Mouse (Mus musculus) megakaryocyte-erythroid progenitor cell, adult 5-6 weeks (primary cell): ENCODE results near the gene Scnn1a. TPM values are rescaled to one million over a fixed set of nuclear protein-coding genes. Genes with fewer than 3 reads are reported as not detected.
A peak's percentile ranks its signal among the peaks of the same experiment; 100 is the strongest.

Source experiments
- ATAC-seq: replicated peaks from 2 replicates; pipeline ENCODE4 v1.8.0; 2016; ENCODE audit warnings: mild to moderate bottlenecking, inconsistent platforms; ENCODE audit not compliant: severe bottlenecking, poor library complexity, low FRiP score, low TSS enrichment
- total RNA-seq, 2 experiments: library from RNA; stranded (forward) in 1 of 2; stranded (reverse) in 1 of 2; fragments of 200-1000, 215-1000 nt in 1 of 2; fragments of >200 nt in 1 of 2; fragmentation: Nextera tagmentation in 1 of 2; gene quantifications; 2 replicates each; pipeline ENCODE4 v1.2.3; 2014 to 2017

Scnn1a gene
- total RNA-seq, 2 experiments from 2014 or later = 1.4 TPM; not detected in 1

- ATAC-seq = no peak
Measured at GRCm38 (mm10) chr6:125354352-125355151, 34.1 kb downstream of the Scnn1a start.

GRCm38 (mm10) chr6:125355197-125355741, 34.8 kb downstream of the Scnn1a start:
- ATAC-seq = peak; percentile 22; the same call in 1 of the 2 replicates

GRCm38 (mm10) chr6:125356264-125356663, 35.8 kb downstream of the Scnn1a start:
- no peak for ATAC-seq

- no peak for ATAC-seq
Measured at GRCm38 (mm10) chr6:125357334-125357733, 36.9 kb downstream of the Scnn1a start.

- ATAC-seq = no peak
Measured at GRCm38 (mm10) chr6:125359999-125360398, 39.5 kb downstream of the Scnn1a start.

GRCm38 (mm10) chr6:125360846-125361245, 40.4 kb downstream of the Scnn1a start:
- ATAC-seq = no peak

GRCm38 (mm10) chr6:125361467-125362291, 41.2 kb downstream of the Scnn1a start:
- ATAC-seq = no peak

GRCm38 (mm10) chr6:125363021-125363420, 42.6 kb downstream of the Scnn1a start:
- no peak for ATAC-seq

GRCm38 (mm10) chr6:125363451-125364242, 43.2 kb downstream of the Scnn1a start:
- no peak for ATAC-seq

GRCm38 (mm10) chr6:125364448-125364847, 44.0 kb downstream of the Scnn1a start:
- no peak for ATAC-seq

- ATAC-seq = no peak
Measured at GRCm38 (mm10) chr6:125365522-125365921, 45.1 kb downstream of the Scnn1a start.

GRCm38 (mm10) chr6:125366133-125366532, 45.7 kb downstream of the Scnn1a start:
- no peak for ATAC-seq

- no peak for ATAC-seq
Measured at GRCm38 (mm10) chr6:125367758-125368371, 47.4 kb downstream of the Scnn1a start.

GRCm38 (mm10) chr6:125377042-125377441, 56.6 kb downstream of the Scnn1a start:
- ATAC-seq = no peak

GRCm38 (mm10) chr6:125377582-125378451, 57.4 kb downstream of the Scnn1a start:
- ATAC-seq = peak; percentile 84

- no peak for ATAC-seq
Measured at GRCm38 (mm10) chr6:125378621-125379020, 58.2 kb downstream of the Scnn1a start.

GRCm38 (mm10) chr6:125379781-125380180, 59.3 kb downstream of the Scnn1a start:
- ATAC-seq = no peak
